Mouse (Mus musculus): ENCODE results near the gene Lrp1. TPM values are rescaled to one million over a fixed set of nuclear protein-coding genes. Genes with fewer than 3 reads are reported as not detected.

The Lrp1 gene
- total and polyA plus RNA-seq, 3 experiments = 3.1 to 51.2 (median 11.8) TPM

GRCm38 (mm10) chr10:127602194-127602593 is 18.8 kb downstream of the Lrp1 start:
- H3K79me2 ChIP-seq (replicated peaks; ENCODE audit: control insufficient read depth, extremely low read depth, insufficient read depth, poor library complexity, severe bottlenecking) = no peaks in the 10 kb centered on the region
- in situ Hi-C loops (cut with MboI; ENCODE audit: low pct_ligation_motif_present, low pct_unique_long_range_greater_than_20kb, low sequenced_read_pairs) (no loop called here), dilution Hi-C loops (cut with MboI; ENCODE audit: extremely low pct_ligation_motif_present, extremely low pct_unique_long_range_greater_than_20kb, low sequenced_read_pairs) (no loop called here)
- H3K9me3 ChIP-seq (replicated peaks; ENCODE audit: low read length) = no peaks in the 10 kb centered on the region
- H3K36me3 ChIP-seq (replicated peaks in 1 of 2; ENCODE audit: control insufficient read depth in 1 of 2, insufficient read depth in 1 of 2, low read length in 1 of 2) = peaks cover 0 to 1% of the 10 kb centered on the region in 2 experiments
- no peak for TF ChIP-seq PAX5 (IDR thresholded peaks at IDR 0.05; ENCODE audit: low read length)
- no peak for TF ChIP-seq E2F4 (IDR thresholded peaks at IDR 0.05; ENCODE audit: insufficient replicate concordance, low read depth, low read length)
- no peak for TF ChIP-seq TCF12 (IDR thresholded peaks at IDR 0.05; ENCODE audit: low read depth, low read length)
- no peak for TF ChIP-seq MYC (IDR thresholded peaks at IDR 0.05; ENCODE audit: low read depth, low read length)
- TF ChIP-seq ZC3H11A (IDR thresholded peaks at IDR 0.05; ENCODE audit: low read depth, low read length) = no peak
- TF ChIP-seq ZMIZ1 (IDR thresholded peaks at IDR 0.05; ENCODE audit: low read depth, low read length) = no peak
- no peak for TF ChIP-seq CHD2 (IDR thresholded peaks at IDR 0.05; ENCODE audit: low read length)
- TF ChIP-seq USF2 (conservative IDR thresholded peaks at IDR 0.05; ENCODE audit: low read depth, low read length) = no peak
- TF ChIP-seq SIN3A (IDR thresholded peaks at IDR 0.05; ENCODE audit: low read length) = no peak
- no peak for TF ChIP-seq EP300 (IDR thresholded peaks at IDR 0.05; ENCODE audit: low read length)
- TF ChIP-seq RCOR1 (conservative IDR thresholded peaks at IDR 0.05; ENCODE audit: low read depth, low read length) = no peak
- TF ChIP-seq KAT2A (IDR thresholded peaks at IDR 0.05; ENCODE audit: insufficient replicate concordance, low read length) = no peak
- TF ChIP-seq SMC3 (IDR thresholded peaks at IDR 0.05; ENCODE audit: low read depth, low read length) = no peak
- no peak for TF ChIP-seq CTCF (conservative IDR thresholded peaks at IDR 0.05 in 1 of 2, IDR thresholded peaks at IDR 0.05 in 1 of 2; ENCODE audit: low read depth in 2 of 2, low read length in 2 of 2)
- no peak for TF ChIP-seq MAFK (IDR thresholded peaks at IDR 0.05; ENCODE audit: insufficient replicate concordance, low read length)
- no peak for TF ChIP-seq NRF1 (IDR thresholded peaks at IDR 0.05; ENCODE audit: low read depth, low read length)
- no peak for TF ChIP-seq POLR2A (IDR thresholded peaks at IDR 0.05; ENCODE audit: low read depth, low read length)
- no peak for TF ChIP-seq CHD1 (IDR thresholded peaks at IDR 0.05; ENCODE audit: low read depth, low read length)
- TF ChIP-seq MEF2A (IDR thresholded peaks at IDR 0.05; ENCODE audit: borderline replicate concordance, low read depth, low read length) = no peak
- TF ChIP-seq RAD21 (IDR thresholded peaks at IDR 0.05; ENCODE audit: low read depth, low read length) = no peak
- no peaks in the 10 kb centered on the region for H3K27me3 ChIP-seq (replicated peaks)
- no peak overlapping the region for H3K9ac ChIP-seq (ENCODE audit: insufficient read depth, low read depth)
- DNase-seq (ENCODE audit: extremely low read depth) = no peak
- H3K4me1 ChIP-seq (ENCODE audit: control insufficient read depth in 1 of 2, insufficient read depth in 2 of 2) = peaks cover 37 to 82% of the 10 kb centered on the region in 2 experiments
- no peak overlapping the region for H3K4me2 ChIP-seq (ENCODE audit: insufficient read depth, low read depth, poor library complexity, severe bottlenecking)
- no peak overlapping the region for H3K4me3 ChIP-seq (replicated peaks in 1 of 3; ENCODE audit: low read depth in 2 of 3, low read length in 2 of 3, poor library complexity in 1 of 3)
- H3K27ac ChIP-seq (ENCODE audit: insufficient read depth, low read depth) = no peak overlapping the region

GRCm38 (mm10) chr10:127599779-127600541 is 21.0 kb downstream of the Lrp1 start:
- Histone ChIP-seq H3K79me2 (replicated peaks; ENCODE audit: control insufficient read depth, extremely low read depth, insufficient read depth, poor library complexity, severe bottlenecking) (no peaks in the 10 kb centered on the region), H3K9ac (ENCODE audit: insufficient read depth, low read depth) (no peak overlapping the region), H3K27ac (ENCODE audit: insufficient read depth, low read depth) (no peak overlapping the region), H3K4me2 (ENCODE audit: insufficient read depth, low read depth, poor library complexity, severe bottlenecking) (no peak overlapping the region), H3K9me3 (replicated peaks; ENCODE audit: low read length) (no peaks in the 10 kb centered on the region), H3K4me1 (ENCODE audit: control insufficient read depth in 1 of 2, insufficient read depth in 2 of 2) (peaks cover 42 to 85% of the 10 kb centered on the region in 2 experiments), H3K27me3 (replicated peaks) (no peaks in the 10 kb centered on the region), H3K36me3 (replicated peaks in 1 of 2; ENCODE audit: control insufficient read depth in 1 of 2, insufficient read depth in 1 of 2, low read length in 1 of 2) (peaks cover 1 to 6% of the 10 kb centered on the region in 2 experiments), H3K4me3 (replicated peaks in 1 of 3; ENCODE audit: low read depth in 2 of 3, low read length in 2 of 3, poor library complexity in 1 of 3) (no peak overlapping the region)
- in situ Hi-C loops (cut with MboI; ENCODE audit: low pct_ligation_motif_present, low pct_unique_long_range_greater_than_20kb, low sequenced_read_pairs) (no loop called here), dilution Hi-C loops (cut with MboI; ENCODE audit: extremely low pct_ligation_motif_present, extremely low pct_unique_long_range_greater_than_20kb, low sequenced_read_pairs) (no loop called here)
- no peak for DNase-seq (ENCODE audit: extremely low read depth)
- TF ChIP-seq ZC3H11A (IDR thresholded peaks at IDR 0.05; ENCODE audit: low read depth, low read length) (no peak), TCF12 (IDR thresholded peaks at IDR 0.05; ENCODE audit: low read depth, low read length) (no peak), MAFK (IDR thresholded peaks at IDR 0.05; ENCODE audit: insufficient replicate concordance, low read length) (no peak)
